Mouse (Mus musculus) intestine, embryonic 14.5 days (tissue): ENCODE data around the gene Nlk. TPM values are rescaled to one million over a fixed set of nuclear protein-coding genes. Genes with fewer than 3 reads are reported as not detected.

Experiments
- polyA plus RNA-seq: library from polyadenylated mRNA; unstranded; fragments of >200 nt; fragmentation: Nextera tagmentation; extraction: Ambion mirVana; gene quantifications from 2 replicates; pipeline ENCODE4 v1.2.1, GENCODE M21; 2014

The Nlk gene
- polyA plus RNA-seq, 1 experiment from 2014 or later, result 12.6 TPM

Other genes with a start within 250 kb of the Nlk start
- 12.4 and 12.8 TPM in 2 replicates for gene Slc46a1, start 231.7 kb downstream of the Nlk start, polyA plus RNA-seq
- 3.9 and 4.2 TPM in 2 replicates for gene Sarm1, start 199.6 kb downstream of the Nlk start, polyA plus RNA-seq
- gene Vtn, start 198.3 kb downstream of the Nlk start, polyA plus RNA-seq, result 0.89 and 9.1 TPM in 2 replicates
- not detected in 2 replicates for gene Sebox, start 193.9 kb downstream of the Nlk start, polyA plus RNA-seq
- gene Tmem199, start 185.2 kb downstream of the Nlk start, polyA plus RNA-seq, result 57.9 and 63.2 TPM in 2 replicates
- 146 and 147 TPM in 2 replicates for gene Poldip2, start 185.2 kb downstream of the Nlk start, polyA plus RNA-seq
- gene Tnfaip1, start 161.0 kb downstream of the Nlk start, polyA plus RNA-seq, result 83.3 and 86.7 TPM in 2 replicates
- gene Ift20, start 161.0 kb downstream of the Nlk start, polyA plus RNA-seq, result 117 and 123 TPM in 2 replicates
- gene Tmem97, start 146.6 kb downstream of the Nlk start, polyA plus RNA-seq, result 131 and 160 TPM in 2 replicates
- gene Ccnq, start 54.4 kb upstream of the Nlk start, polyA plus RNA-seq, result 48.2 and 50.2 TPM in 2 replicates
- gene Lyrm9, start 129.2 kb upstream of the Nlk start, polyA plus RNA-seq, result 13.0 and 14.2 TPM in 2 replicates
- 1.2 TPM in 2 replicates for gene Nos2, start 223.4 kb upstream of the Nlk start, polyA plus RNA-seq